Mouse (Mus musculus): ENCODE data around the gene Etv6.

The Etv6 gene

DNA sequence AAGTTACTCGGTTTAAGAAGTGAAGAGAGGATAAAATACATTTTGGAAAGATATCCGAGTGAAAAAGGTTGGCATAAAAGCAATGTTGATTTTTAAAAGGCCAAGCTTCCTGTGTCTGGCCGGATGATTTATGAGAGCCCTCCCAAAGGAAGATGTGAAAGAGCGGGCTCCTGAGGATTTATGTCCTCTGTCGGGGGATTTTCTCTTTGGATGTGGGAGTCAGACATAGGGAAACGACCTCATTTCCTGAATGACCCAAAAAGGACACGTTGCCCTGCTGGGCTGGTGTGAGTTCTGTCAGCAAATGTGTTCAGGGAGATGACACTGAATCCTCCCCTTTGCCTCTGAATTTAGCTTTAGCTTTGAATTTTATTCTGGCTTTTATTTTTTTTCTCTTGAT lies 8.0 kb downstream of the Etv6 start:
- peak; percentile 32 for DNase-seq (ENCODE audit: extremely low spot score)

- DNase-seq (ENCODE audit: extremely low spot score) = no peak
These were observed 9.8 kb downstream of the Etv6 start for GRCm38 (mm10) chr6:134045092-134045868.

GRCm38 (mm10) chr6:134046136-134046535 lies 10.6 kb downstream of the Etv6 start:
- DNase-seq (ENCODE audit: extremely low spot score) = no peak

- no peak for DNase-seq (ENCODE audit: extremely low spot score)
These were observed 11.7 kb downstream of the Etv6 start for GRCm38 (mm10) chr6:134047249-134047648.

DNA sequence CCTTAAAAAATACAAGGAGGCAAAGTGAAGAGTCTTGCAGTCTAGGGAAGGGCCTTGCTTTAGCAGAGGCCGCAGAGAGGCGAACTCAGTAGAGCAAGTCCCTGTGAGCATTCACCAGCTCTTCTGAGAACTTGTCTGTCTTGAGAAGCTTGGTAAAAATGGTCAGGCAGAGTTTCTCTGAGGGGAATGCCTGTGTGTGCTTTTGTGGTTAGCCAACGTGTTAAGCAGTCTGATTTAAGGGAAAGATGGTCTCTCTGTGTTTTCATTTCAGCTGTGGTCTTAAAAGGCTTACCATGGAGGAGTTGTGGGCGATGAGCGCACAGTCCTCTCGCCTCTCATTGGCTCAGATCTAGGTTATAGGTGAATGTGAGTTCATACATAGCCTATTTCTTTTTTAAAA lies 12.5 kb downstream of the Etv6 start:
- DNase-seq (ENCODE audit: extremely low spot score) = no peak

DNA sequence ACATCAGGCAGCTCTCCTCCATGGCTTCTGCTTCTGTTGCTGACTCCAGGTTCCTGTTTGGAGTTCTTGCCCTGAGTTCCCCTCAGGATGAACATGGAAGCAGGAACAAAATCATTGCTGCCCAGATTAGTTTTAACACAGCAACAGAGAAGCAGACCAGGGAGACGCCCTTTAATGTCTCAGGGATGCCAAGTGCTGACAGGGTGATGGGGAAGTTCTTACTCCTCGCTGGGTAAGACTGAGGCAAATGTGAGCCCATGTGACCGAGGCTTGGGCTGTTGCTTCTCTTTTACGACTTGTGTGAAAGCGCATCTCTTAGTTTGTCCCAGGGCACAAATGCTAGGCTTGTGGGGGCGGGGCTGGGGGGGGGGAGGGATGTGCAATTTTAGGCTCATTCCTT lies 13.5 kb downstream of the Etv6 start:
- DNase-seq (ENCODE audit: extremely low spot score) = no peak

- DNase-seq (ENCODE audit: extremely low spot score) = no peak
These were observed 15.0 kb downstream of the Etv6 start for GRCm38 (mm10) chr6:134050466-134050865.

DNA sequence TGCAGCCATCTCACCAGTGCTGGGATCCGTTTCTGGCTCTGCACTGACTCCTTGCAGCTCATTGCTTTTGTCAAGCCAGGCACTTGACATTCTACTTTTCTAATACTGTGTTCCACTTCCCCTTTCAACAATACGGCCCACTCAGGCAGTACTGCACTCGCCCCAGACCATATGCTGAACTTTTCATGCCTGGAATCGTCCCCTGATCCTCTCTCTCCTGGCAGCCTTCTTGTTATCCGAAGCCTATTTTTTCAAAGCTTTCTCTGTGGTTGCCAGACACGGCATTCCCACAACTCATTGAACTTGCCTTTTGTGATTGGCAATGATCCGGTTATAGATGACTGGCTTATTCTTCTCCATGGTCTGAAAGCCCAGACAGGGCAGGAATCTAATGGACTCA lies 16.4 kb downstream of the Etv6 start:
- no peak for DNase-seq (ENCODE audit: extremely low spot score)

DNA sequence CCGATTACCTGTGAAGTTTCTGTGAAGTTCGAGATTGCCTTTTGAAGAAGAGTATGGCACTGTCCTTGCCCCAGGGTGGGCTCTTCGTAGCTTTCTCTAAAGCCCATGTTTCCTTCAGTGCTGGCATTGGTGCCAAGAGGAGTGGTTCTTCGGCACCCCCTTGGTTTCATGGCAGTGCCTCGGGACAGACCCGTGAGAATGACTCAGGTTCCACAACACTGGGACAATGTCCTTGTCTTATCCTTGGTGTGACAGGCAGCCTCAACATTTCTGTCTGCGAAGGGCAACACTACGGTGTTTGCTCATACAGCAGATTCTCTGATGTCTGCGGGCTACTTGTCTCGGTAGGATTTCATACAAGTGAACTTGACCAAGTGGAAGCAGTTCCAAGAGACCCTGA lies 17.6 kb downstream of the Etv6 start:
- DNase-seq (ENCODE audit: extremely low spot score) = no peak

- no peak for DNase-seq (ENCODE audit: extremely low spot score)
These were observed 18.1 kb downstream of the Etv6 start for GRCm38 (mm10) chr6:134053566-134053965.

DNA sequence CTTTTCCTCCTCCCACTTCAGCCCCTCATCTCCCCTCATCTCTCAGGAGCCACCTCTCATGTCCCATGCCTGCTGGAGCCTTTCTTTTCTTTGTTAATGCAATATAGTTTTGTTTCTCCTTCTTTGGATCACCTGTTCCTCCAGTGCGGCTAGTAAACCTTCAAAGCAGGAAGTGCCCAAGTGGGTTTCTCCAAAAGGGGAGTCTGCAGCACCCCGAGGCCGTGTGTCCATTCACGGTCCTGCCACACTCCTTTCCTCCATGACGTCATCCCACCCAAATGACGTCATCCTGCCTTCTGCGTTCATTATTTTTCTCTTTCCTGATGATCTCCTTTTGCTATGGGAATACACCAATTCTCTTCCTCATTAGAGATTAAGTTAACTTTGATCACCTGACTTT lies 20.1 kb downstream of the Etv6 start:
- DNase-seq (ENCODE audit: extremely low spot score) = no peak

GRCm38 (mm10) chr6:134058451-134058850 lies 23.0 kb downstream of the Etv6 start:
- no peak for DNase-seq (ENCODE audit: extremely low spot score)

DNA sequence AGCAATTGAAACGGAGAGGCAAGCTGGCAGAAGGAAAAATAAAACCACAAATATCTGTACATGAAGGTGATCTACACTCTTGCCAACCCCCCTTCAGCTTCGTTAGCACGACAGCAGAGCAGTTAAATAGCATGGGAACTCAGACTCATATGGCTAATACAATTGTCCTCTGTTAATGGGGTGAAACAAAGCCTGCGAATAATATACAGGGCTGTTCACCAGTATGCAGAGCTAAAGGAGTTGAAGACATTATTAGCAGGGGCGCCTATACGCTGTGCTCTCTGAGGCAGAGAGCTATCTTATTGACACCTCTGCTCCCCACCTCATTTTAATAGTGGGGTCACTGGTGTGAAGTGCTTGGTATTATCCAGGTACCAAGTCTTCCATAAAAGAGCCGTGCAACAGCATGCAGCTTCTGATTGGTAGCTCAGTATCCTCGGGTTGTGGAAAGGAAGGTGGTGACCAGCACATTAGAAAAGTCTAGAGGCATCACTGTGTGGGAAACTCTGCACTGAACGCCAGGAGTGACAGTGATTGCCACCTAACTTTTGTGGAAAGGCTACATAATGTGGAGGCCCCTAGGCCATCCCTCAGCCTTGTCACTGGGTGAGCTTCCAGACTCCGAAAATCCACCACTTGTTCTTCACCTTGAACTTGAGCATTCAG lies 23.5 kb downstream of the Etv6 start:
- DNase-seq (ENCODE audit: extremely low spot score) = no peak

- DNase-seq (ENCODE audit: extremely low spot score) = no peak
These were observed 24.0 kb downstream of the Etv6 start for GRCm38 (mm10) chr6:134059552-134059891.

DNA sequence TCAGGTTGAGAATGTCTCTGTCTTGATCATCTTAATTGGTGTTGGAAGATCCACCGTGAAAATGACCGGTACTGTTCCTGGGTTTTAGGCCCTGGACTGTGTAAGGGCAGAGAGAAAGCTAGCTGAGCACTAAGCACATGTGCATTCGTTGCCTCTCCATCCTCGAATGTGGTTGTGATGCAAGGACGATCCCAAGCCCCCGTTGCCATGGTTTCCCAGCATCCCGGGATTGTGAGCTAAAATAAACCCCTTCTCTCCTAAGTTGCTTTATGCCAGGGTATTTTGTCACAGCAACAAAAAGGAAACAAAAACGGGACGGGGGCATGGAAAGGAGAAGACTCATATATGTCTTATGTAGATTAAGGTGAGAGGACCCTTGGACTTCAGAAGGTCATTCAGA lies 24.5 kb downstream of the Etv6 start:
- DNase-seq (ENCODE audit: extremely low spot score) = no peak

- no peak for DNase-seq (ENCODE audit: extremely low spot score)
These were observed 25.3 kb downstream of the Etv6 start for GRCm38 (mm10) chr6:134060811-134061210.

DNA sequence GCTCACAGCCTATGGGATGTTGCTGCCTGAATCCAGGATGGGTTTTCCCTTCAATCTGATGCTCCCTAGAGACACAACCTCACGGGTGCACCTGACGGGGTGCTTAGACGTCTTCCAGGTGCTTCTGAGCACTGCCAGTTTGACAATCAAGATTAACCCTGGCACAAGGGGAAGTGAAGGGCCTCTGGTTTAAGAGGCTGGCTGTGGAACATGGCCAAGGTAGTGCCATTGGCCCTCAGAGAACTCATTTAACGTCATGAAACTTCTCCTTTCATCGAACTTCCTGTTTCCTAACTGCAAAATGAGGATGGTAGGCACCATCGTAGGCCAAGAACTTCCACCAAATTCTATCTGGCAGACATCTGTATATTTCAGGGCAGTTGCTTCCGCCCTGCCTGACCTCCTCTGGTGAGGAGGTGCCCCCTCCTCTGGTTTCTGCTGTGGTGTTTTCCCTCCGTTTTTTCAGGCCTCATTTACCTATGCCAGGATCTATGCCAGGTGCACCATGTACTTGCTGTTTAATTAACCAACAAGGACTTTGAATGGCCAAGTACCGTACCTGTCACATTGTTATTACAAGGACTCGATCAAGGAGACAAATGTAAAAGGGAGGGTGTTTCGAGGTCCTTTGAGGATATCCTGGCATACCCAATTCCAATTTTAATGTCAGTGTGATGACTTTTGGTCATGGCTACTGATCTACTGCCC lies 29.7 kb downstream of the Etv6 start:
- no peak for DNase-seq (ENCODE audit: extremely low spot score)

DNA sequence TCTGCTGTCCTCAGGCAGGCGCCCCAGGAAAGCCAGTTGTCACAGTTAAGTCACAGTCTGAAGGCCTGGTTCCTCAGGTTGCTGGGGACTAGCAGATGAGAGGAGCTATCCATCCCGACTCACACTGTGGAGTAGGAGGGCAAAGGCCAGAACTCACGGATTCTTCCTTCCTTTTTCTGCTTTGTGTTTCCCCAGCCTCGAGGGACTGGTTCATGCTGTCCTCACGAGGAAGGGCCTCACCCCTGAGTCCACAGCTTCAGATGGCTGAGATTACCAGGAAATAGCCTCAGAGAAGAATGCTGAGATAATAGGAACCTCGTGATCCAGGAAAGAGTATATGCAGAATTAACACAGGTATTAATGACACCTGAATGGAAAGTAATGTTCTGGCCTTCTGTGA lies 30.6 kb downstream of the Etv6 start:
- no peak for DNase-seq (ENCODE audit: extremely low spot score)

DNA sequence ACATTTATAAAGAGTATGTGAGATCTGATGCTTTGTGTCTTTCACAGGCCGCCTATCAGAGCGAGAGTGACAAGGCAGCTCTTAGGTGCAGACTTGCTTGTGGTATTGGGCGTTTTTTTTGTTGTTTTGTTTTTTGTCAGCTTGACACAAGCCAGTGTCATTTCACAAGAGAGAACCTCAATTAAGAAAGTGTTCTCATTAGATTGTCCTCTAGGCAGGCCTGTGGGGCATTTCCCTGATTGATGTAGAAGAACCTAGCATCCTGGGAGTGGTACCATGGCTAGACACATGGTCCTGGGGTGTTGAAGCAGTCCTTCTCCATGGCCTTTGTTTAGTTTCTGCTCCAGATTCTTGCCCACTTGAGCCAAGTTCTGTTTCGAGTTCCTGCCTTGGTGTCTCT lies 31.5 kb downstream of the Etv6 start:
- no peak for DNase-seq (ENCODE audit: extremely low spot score)

DNA sequence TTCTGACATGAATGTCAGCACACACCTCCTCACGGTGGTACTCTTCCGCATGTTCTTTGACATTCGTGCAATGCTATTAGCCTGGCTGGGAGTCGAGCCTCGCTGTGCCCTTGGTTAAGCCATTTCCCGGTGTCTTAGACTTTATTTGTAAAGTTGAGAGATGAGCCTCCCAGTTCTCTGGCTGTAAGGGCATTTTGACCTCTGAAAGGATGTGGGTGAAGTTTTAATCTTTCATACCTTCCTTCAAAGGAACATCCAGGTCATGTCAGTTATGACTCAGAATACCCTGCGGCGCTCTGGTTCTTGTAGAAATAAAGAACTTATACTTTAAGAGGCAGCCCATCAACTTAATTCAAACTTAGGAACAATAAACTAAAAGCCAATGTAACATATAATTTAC lies 32.0 kb downstream of the Etv6 start:
- DNase-seq (ENCODE audit: extremely low spot score) = no peak

DNA sequence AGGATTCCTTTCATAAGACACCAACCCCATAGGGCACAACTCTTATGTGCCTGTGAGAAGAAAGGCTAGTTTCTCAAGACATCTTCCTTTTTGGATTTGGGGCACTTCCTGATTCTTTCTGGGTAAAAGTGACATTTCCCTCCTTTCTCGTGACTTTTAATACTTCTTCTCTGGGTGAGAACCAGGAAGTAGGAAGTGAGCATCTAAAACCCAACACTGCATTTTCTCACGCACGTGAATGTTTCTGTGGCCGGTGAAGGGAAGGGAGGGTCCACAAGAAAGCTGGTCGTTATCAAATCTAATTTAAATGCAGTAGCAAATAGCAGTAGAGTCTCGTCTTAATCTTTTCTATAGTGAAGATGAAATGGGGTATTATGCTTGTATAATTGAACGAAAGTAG lies 36.9 kb downstream of the Etv6 start:
- DNase-seq (ENCODE audit: extremely low spot score) = no peak

DNA sequence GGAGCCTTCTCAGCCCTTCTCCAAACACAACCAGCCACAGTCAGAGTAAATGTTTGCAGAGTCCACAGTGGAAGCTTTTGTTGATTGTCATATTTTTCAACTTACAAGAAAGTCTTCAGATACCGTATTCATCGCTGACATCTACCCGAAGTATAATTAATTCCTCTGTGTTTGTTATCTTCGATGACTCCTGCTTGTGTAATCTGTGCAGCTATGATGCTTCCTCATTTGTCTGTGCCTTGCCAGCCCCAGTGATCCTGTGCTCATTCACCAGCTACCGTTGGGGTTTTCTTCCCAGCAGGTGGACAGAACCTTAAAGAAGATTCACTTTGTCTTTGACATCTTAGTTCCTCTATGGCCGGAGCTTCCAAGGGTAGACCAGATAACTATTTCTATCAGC lies 37.4 kb downstream of the Etv6 start:
- DNase-seq (ENCODE audit: extremely low spot score) = no peak

- no peak for DNase-seq (ENCODE audit: extremely low spot score)
These were observed 38.9 kb downstream of the Etv6 start for GRCm38 (mm10) chr6:134074353-134074752.

Measured in embryo, embryonic 9.5 days (tissue).